Mouse (Mus musculus): ENCODE results near the gene Gm6763. TPM values are rescaled to one million over a fixed set of nuclear protein-coding genes. Genes with fewer than 3 reads are reported as not detected.
"Not testable (repeated sequence)": the region's sequence is repeated elsewhere in the genome, so short reads cannot be mapped to it uniquely, and the experiment has no call there.

Gene Gm6763
- polyA plus RNA-seq (2011; ENCODE audit: insufficient read depth, insufficient read length, low read depth, missing spikeins), result not detected in 2 replicates

- H3K9ac ChIP-seq (ENCODE audit: low read depth, poor library complexity, severe bottlenecking); H3K27ac ChIP-seq (ENCODE audit: insufficient read depth, low read length); H3K4me3 ChIP-seq (ENCODE audit: low read depth, low read length); H3K9me3 ChIP-seq (replicated peaks; ENCODE audit: control insufficient read depth, insufficient read depth, low read length, poor library complexity, severe bottlenecking); H3K4me1 ChIP-seq (ENCODE audit: control insufficient read depth, insufficient read depth, low read length); H3K36me3 ChIP-seq (ENCODE audit: control insufficient read depth, insufficient read depth, low read length, poor library complexity, severe bottlenecking); H3K27me3 ChIP-seq (ENCODE audit: control insufficient read depth, insufficient read depth, low read length, poor library complexity, severe bottlenecking): not testable (repeated sequence)
Measured at GRCm38 (mm10) chr10:104151197-104151596, at the start of gene Gm6763. Gene Gm6763 (plus strand): TSS chr10:104151497.

GRCm38 (mm10) chr10:104110044-104110443, 41.3 kb upstream of the Gm6763 start:
- Histone ChIP-seq H3K27me3 (ENCODE audit: control insufficient read depth, insufficient read depth, low read length, poor library complexity, severe bottlenecking) (no peaks in the 10 kb centered on the region), H3K9ac (ENCODE audit: low read depth, poor library complexity, severe bottlenecking) (no peak overlapping the region), H3K4me3 (ENCODE audit: low read depth, low read length) (no peak overlapping the region), H3K36me3 (ENCODE audit: control insufficient read depth, insufficient read depth, low read length, poor library complexity, severe bottlenecking) (no peaks in the 10 kb centered on the region), H3K4me1 (ENCODE audit: control insufficient read depth, insufficient read depth, low read length) (no peaks in the 10 kb centered on the region), H3K27ac (ENCODE audit: insufficient read depth, low read length) (no peak overlapping the region), H3K9me3 (replicated peaks; ENCODE audit: control insufficient read depth, insufficient read depth, low read length, poor library complexity, severe bottlenecking) (no peaks in the 10 kb centered on the region)
- TF ChIP-seq POLR2A (IDR thresholded peaks at IDR 0.05; ENCODE audit: insufficient read depth, low read length) (no peak), EP300 (IDR thresholded peaks at IDR 0.05; ENCODE audit: insufficient read depth, low read depth, low read length) (no peak), CTCF (IDR thresholded peaks at IDR 0.05; ENCODE audit: low read depth, low read length) (no peak)

GRCm38 (mm10) chr10:104118312-104118711, 33.0 kb upstream of the Gm6763 start:
- H3K27me3 ChIP-seq (ENCODE audit: control insufficient read depth, insufficient read depth, low read length, poor library complexity, severe bottlenecking), result no peaks in the 10 kb centered on the region
- no peaks in the 10 kb centered on the region for H3K9me3 ChIP-seq (replicated peaks; ENCODE audit: control insufficient read depth, insufficient read depth, low read length, poor library complexity, severe bottlenecking)
- no peak for TF ChIP-seq POLR2A (IDR thresholded peaks at IDR 0.05; ENCODE audit: insufficient read depth, low read length)
- no peak for TF ChIP-seq CTCF (IDR thresholded peaks at IDR 0.05; ENCODE audit: low read depth, low read length)
- no peak for TF ChIP-seq EP300 (IDR thresholded peaks at IDR 0.05; ENCODE audit: insufficient read depth, low read depth, low read length)
- no peaks in the 10 kb centered on the region for H3K4me1 ChIP-seq (ENCODE audit: control insufficient read depth, insufficient read depth, low read length)
- no peak overlapping the region for H3K27ac ChIP-seq (ENCODE audit: insufficient read depth, low read length)
- H3K36me3 ChIP-seq (ENCODE audit: control insufficient read depth, insufficient read depth, low read length, poor library complexity, severe bottlenecking), result no peaks in the 10 kb centered on the region
- no peak overlapping the region for H3K4me3 ChIP-seq (ENCODE audit: low read depth, low read length)
- H3K9ac ChIP-seq (ENCODE audit: low read depth, poor library complexity, severe bottlenecking), result no peak overlapping the region

GRCm38 (mm10) chr10:104142687-104143086, 8.6 kb upstream of the Gm6763 start, which contains the start of gene Gm21293:
Gene Gm21293 (plus strand): TSS chr10:104142987.
- not testable (repeated sequence) for H3K27ac ChIP-seq (ENCODE audit: insufficient read depth, low read length); H3K9ac ChIP-seq (ENCODE audit: low read depth, poor library complexity, severe bottlenecking); H3K4me3 ChIP-seq (ENCODE audit: low read depth, low read length); H3K4me1 ChIP-seq (ENCODE audit: control insufficient read depth, insufficient read depth, low read length); H3K27me3 ChIP-seq (ENCODE audit: control insufficient read depth, insufficient read depth, low read length, poor library complexity, severe bottlenecking); H3K36me3 ChIP-seq (ENCODE audit: control insufficient read depth, insufficient read depth, low read length, poor library complexity, severe bottlenecking); H3K9me3 ChIP-seq (replicated peaks; ENCODE audit: control insufficient read depth, insufficient read depth, low read length, poor library complexity, severe bottlenecking)

GRCm38 (mm10) chr10:104159706-104160105, 8.4 kb downstream of the Gm6763 start, which contains the start of gene Gm8764:
Gene Gm8764 (plus strand): TSS chr10:104160006.
- H3K27ac ChIP-seq (ENCODE audit: insufficient read depth, low read length); H3K36me3 ChIP-seq (ENCODE audit: control insufficient read depth, insufficient read depth, low read length, poor library complexity, severe bottlenecking); H3K4me1 ChIP-seq (ENCODE audit: control insufficient read depth, insufficient read depth, low read length); H3K9me3 ChIP-seq (replicated peaks; ENCODE audit: control insufficient read depth, insufficient read depth, low read length, poor library complexity, severe bottlenecking); H3K9ac ChIP-seq (ENCODE audit: low read depth, poor library complexity, severe bottlenecking); H3K27me3 ChIP-seq (ENCODE audit: control insufficient read depth, insufficient read depth, low read length, poor library complexity, severe bottlenecking); H3K4me3 ChIP-seq (ENCODE audit: low read depth, low read length): not testable (repeated sequence)

DNA sequence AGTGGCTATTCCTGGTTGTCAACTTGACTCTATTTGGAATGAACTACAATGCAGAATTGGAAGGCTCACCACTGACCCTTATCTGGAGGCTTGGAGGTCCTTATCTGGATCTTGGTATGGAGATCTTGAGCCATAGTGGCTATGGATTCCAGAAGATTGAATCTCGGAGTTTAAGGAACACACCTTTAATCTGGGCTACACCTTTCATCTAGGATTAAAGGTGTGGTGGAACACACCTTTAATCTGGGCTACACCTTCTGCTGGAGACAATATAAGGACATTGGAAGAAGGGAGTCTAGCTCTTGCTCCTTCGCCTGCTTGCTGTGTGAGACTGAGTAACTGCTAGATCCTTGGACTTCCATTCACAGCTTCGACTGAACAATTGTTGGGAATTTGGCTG, 16.9 kb downstream of the Gm6763 start, which contains the start of gene Gm21304:
Gm21304 (plus strand) TSS at position 301 of the 400 bp plus-strand sequence.
- not testable (repeated sequence) for H3K36me3 ChIP-seq (ENCODE audit: control insufficient read depth, insufficient read depth, low read length, poor library complexity, severe bottlenecking); H3K27me3 ChIP-seq (ENCODE audit: control insufficient read depth, insufficient read depth, low read length, poor library complexity, severe bottlenecking); H3K9me3 ChIP-seq (replicated peaks; ENCODE audit: control insufficient read depth, insufficient read depth, low read length, poor library complexity, severe bottlenecking); H3K27ac ChIP-seq (ENCODE audit: insufficient read depth, low read length); H3K4me3 ChIP-seq (ENCODE audit: low read depth, low read length); H3K9ac ChIP-seq (ENCODE audit: low read depth, poor library complexity, severe bottlenecking); H3K4me1 ChIP-seq (ENCODE audit: control insufficient read depth, insufficient read depth, low read length)

- H3K4me3 ChIP-seq (ENCODE audit: low read depth, low read length); H3K36me3 ChIP-seq (ENCODE audit: control insufficient read depth, insufficient read depth, low read length, poor library complexity, severe bottlenecking); H3K27ac ChIP-seq (ENCODE audit: insufficient read depth, low read length); H3K27me3 ChIP-seq (ENCODE audit: control insufficient read depth, insufficient read depth, low read length, poor library complexity, severe bottlenecking); H3K4me1 ChIP-seq (ENCODE audit: control insufficient read depth, insufficient read depth, low read length); H3K9ac ChIP-seq (ENCODE audit: low read depth, poor library complexity, severe bottlenecking); H3K9me3 ChIP-seq (replicated peaks; ENCODE audit: control insufficient read depth, insufficient read depth, low read length, poor library complexity, severe bottlenecking): not testable (repeated sequence)
Measured at GRCm38 (mm10) chr10:104176724-104177123, 25.4 kb downstream of the Gm6763 start, which contains the start of gene Gm21312. Gene Gm21312 (plus strand): TSS chr10:104177024.

DNA sequence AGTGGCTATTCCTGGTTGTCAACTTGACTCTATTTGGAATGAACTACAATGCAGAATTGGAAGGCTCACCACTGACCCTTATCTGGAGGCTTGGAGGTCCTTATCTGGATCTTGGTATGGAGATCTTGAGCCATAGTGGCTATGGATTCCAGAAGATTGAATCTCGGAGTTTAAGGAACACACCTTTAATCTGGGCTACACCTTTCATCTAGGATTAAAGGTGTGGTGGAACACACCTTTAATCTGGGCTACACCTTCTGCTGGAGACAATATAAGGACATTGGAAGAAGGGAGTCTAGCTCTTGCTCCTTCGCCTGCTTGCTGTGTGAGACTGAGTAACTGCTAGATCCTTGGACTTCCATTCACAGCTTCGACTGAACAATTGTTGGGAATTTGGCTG, 33.9 kb downstream of the Gm6763 start, which contains the start of gene Gm20765:
Gm20765 (plus strand) TSS at position 301 of the 400 bp plus-strand sequence.
- not testable (repeated sequence) for H3K9me3 ChIP-seq (replicated peaks; ENCODE audit: control insufficient read depth, insufficient read depth, low read length, poor library complexity, severe bottlenecking); H3K27ac ChIP-seq (ENCODE audit: insufficient read depth, low read length); H3K4me1 ChIP-seq (ENCODE audit: control insufficient read depth, insufficient read depth, low read length); H3K27me3 ChIP-seq (ENCODE audit: control insufficient read depth, insufficient read depth, low read length, poor library complexity, severe bottlenecking); H3K9ac ChIP-seq (ENCODE audit: low read depth, poor library complexity, severe bottlenecking); H3K4me3 ChIP-seq (ENCODE audit: low read depth, low read length); H3K36me3 ChIP-seq (ENCODE audit: control insufficient read depth, insufficient read depth, low read length, poor library complexity, severe bottlenecking)

GRCm38 (mm10) chr10:104193742-104194141, 42.4 kb downstream of the Gm6763 start, which contains the start of gene Gm4340:
Gene Gm4340 (plus strand): TSS chr10:104194042.
- H3K9ac ChIP-seq (ENCODE audit: low read depth, poor library complexity, severe bottlenecking); H3K36me3 ChIP-seq (ENCODE audit: control insufficient read depth, insufficient read depth, low read length, poor library complexity, severe bottlenecking); H3K9me3 ChIP-seq (replicated peaks; ENCODE audit: control insufficient read depth, insufficient read depth, low read length, poor library complexity, severe bottlenecking); H3K4me3 ChIP-seq (ENCODE audit: low read depth, low read length); H3K4me1 ChIP-seq (ENCODE audit: control insufficient read depth, insufficient read depth, low read length); H3K27ac ChIP-seq (ENCODE audit: insufficient read depth, low read length); H3K27me3 ChIP-seq (ENCODE audit: control insufficient read depth, insufficient read depth, low read length, poor library complexity, severe bottlenecking): not testable (repeated sequence)

Measured in ES-Bruce4 (cell line).